Mouse (Mus musculus) spleen, postnatal 10 days (tissue): Measurements from ENCODE around the gene Cluh.
A peak's percentile ranks its signal among the peaks of the same experiment; 100 is the strongest.

Experiments used
- DNase-seq, 2 experiments: peaks; one replicate each; pipeline ENCODE4 v3.0.0; 2021 to 2022; ENCODE audit warnings: low spot score in 2 of 2

Gene Cluh

DNA sequence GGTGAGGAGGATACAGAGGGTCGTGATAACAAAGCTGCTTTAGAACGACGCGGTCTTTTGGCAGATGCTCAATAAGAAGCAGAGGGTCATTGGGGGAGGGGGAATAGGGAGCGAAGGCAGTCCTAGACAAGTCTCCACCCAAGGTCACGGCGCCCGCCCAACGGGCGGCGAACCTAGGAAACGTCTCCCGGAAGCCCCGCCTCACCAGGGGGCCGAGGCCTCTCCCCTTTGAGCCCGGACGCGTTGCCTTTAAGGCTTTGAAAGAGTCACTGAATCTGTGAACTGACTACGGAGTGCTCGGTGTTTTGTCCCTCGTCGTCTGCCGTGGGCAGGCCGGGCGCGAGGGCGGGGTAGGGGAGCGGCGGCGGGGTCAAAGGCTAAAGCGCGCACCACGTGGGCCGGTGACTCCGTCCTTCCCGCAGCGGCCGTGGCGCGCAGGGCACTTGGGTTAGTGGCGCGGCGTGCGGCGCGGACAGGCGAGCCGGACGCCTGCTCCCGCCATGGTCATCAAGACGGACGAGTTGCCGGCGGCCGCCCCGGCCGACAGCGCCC is at the start of gene Cluh:
Gene Cluh (plus strand): TSS at position 401 of the 552 bp plus-strand sequence.
- DNase-seq: peak; percentile 94 to 97

DNA sequence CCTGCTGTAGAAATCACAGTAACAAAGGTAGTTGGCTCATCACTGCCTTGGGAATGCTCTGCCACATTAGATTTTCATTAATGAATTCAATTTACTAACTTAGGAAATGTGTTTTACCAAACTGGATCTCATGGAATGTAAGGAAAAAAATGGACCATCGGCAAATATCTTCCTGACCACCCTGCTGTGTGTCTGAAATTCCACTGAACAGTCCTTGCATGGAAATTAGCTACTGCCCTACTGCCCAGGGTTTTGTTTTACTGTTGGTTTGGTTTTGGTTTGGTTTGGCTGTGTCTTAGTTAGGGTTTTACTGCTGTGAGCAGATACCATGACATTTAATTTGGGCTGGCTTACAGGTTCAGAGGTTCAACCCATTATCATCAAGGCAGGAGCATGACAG is 47.0 kb upstream of the Cluh start:
- no peak for DNase-seq

DNA sequence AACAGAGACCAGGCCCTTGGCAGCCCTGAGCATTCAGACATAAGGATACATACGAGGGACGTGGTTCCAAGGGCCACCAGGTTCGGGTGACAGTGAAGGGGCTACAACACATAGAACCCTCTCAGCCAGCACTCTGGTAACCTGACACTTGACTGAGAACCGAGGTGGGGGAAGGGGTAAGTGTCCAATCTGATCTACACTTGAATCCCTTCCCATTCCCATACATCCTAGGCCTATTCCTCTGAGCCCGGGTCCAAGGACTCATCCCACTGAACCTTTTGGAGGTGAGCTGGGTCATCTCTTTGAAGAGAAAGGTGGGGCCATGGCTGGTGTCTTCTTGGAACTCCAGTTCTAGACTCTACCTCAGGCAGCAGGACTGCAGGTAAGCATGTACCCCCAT is 39.2 kb upstream of the Cluh start:
- no peak for DNase-seq

DNA sequence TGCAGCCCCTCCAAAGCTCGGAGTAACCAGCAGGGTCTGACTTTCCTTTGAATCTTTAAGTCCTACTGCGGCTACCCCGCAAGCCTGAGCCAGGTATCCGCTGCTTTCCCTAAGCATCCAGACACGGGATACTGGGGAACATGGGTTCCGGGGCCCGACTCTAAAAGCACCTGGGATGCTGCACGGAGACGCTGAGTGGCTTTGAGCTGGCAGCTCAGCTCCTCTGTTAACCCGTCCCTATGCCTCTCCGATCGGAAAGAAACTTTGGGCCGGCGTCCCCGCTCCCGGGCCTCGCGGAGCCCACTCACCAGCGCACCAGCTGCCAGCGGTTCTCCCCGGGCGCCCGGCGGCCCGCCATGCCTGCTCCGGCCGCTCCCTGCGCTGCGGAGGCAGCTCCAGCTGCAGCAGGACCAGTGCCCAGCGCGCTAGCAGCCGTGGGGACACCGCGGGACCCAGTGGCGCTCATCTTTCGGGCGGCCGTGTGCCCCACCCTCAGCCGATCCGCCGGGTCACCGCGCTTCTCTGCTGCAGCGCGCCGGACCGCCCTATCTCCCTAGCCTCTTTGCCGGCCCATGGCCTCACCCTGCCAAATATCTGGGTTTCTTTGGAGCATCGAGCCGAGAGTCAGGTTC is 38.6 kb upstream of the Cluh start, which contains the start of gene Rap1gap2:
Gene Rap1gap2 (minus strand): TSS at position 371 of the 632 bp plus-strand sequence.
- no peak for DNase-seq

DNA sequence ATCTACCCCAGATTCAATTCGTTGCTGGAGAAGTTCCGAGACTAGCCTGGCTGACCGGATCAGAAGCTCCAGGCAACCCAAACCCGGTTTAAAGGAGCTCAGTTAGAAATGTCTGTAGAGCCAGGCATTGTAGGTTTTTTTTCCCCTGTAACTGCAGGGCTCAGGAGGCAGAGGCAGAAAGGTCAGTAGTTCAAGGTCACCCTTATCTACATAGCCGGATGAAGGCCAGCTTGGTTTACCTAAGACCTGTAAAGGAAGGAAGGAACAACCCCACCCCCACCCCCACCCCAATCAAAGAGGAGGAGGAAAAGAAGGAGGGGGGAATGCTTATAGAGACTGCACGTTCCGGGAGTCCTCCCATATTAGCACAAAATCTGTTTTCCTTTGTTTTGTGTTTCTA is 37.9 kb upstream of the Cluh start:
- DNase-seq: no peak

DNA sequence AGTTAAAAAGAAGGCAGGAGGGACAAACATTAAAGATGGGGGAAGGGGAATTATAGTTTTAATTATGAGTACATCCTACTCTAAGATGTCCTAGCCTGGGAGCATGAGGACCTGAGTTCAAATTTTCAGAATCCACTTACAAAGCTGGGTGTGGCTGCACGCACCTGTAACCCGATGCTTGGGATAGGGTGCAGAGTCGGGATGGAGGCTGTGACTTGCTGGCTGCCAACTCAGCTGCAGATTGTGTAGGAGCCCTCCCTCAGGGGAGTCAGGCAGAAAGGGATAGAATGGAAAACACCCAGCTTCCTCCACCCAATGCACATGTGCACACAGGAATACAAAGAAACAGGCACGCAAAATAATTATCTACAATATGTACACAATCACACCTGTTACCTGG is 35.9 kb upstream of the Cluh start:
- no peak for DNase-seq

DNA sequence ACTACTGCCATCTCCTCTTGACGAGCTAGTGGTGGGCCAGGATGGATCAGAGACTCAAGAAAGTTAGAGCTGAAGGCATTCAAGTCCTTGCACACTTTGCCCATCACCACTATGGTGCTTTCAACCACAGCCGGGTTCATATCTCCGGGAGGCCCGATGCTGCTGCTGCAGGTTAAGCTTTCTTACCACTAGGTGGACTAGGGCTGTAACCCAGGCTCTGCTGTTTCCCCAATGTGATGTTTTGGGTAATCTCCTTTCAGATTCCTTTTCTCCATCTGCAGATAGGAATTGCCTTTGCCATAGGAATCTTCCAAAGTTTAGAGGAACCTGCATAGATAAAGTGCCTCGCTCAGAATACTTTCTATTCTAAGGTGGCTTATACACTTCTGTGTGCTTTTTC is 33.7 kb upstream of the Cluh start:
- no peak for DNase-seq

DNA sequence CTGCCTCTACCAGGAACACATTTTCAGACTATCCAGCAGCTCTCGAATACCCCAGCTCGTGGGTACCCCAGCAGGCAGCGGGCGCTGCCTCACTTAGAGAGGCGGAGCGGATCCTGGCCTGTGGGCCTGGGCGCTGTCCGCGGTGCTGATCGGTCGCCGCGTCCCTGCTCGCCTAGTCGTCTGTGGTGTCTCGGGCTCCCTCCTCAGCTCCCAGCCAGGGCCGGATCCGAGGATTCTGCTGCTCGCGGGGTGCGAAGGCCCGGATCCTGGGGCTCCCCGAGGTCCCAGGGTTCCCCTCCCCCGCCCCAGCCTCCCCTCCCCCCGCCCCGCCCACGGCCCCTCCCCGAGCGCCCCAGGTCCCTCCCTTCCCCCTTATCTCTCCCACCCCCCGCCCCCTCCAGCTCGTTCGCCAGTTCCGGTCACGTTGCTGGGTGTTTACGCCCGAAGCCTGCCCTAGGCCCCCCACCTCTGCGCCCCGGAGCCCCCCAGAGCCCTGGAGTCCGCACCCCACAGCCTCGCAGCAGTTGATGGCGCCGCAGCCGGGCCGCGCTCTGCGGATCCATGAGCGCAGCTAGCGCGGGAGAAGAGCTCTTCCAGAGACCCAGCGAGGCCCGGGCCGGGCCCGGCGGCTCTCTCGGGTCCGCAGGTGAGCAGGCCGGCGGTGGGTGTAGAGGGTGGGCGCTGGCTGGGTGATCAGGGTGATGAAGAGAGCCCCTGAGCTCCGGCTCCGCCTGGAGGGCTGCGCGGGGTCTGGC is 29.9 kb upstream of the Cluh start, which contains the start of gene Ccdc92b:
Gene Ccdc92b (plus strand): TSS at position 405 of the 755 bp plus-strand sequence.
- DNase-seq: peak; percentile 89 to 94

DNA sequence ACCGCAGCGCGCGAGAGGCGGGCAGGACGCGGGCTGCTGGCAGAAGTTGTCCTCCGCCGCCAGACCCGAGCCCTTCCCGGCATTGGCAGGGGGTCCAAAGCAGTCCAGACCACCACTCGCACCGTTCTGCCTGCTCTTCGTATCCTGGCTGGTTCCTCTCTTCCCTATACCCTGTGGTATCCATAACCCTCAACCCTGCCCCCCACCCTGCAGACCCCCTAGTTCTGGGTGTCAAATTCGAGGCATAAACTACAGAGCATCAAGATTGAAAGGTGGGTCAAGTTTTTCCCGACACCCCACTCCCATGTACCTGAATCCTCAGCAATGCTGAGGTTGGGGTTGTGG is 29.4 kb upstream of the Cluh start:
- DNase-seq: no peak

DNA sequence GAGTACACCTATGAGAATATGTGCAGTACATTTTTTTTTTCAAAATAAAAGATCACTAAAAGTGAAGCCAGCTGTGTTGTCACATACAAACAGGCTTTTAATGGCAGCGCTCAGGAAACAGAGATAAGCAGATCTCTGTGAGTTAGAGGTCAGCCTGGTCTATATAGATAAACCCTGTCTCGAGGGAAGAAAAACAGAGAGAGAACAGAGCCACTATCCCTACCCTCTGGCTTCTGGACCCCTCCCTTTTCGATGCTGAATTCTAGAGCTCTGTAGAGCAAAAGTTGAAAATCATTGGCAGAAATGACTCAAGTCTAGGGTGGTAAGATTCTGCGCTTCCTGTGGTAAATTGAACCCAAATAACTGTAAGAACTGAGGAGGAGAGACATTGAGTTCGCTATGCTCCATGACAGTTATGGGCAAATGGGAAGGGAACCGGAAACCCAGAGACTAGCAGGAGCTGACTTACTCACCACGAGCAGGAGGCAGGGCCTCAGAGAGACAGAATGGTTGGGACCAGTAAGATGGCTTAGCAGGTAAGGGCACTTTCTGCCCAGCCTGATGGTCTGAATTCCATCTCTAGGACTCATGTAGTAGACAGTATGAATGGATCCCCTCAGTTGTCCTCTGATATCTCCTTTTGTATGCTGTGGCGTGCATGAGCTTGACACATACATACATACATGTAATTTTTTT is 27.2 kb upstream of the Cluh start:
- DNase-seq: peak; percentile 29 to 42

DNA sequence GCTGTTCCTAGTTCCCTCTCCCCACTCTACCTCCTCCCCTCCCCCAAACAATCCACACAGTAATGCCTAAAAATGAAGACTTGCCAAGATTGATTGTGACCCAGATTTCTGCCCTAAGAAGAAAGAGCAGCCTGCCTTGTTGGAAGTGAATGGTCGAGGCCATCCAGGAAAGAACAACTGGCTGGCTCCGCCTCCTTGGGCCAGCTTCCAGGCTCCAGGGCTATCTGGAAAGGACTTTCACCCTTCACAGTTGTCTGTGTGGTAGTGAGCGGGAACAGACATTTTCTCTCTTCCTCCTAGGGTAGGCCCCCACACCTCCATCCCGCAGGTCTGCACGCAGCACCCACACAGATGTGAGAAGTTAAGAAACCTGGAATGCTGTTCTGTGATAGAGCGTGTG is 25.6 kb upstream of the Cluh start:
- peak in 1 of 2 experiments; percentile 38 for DNase-seq

DNA sequence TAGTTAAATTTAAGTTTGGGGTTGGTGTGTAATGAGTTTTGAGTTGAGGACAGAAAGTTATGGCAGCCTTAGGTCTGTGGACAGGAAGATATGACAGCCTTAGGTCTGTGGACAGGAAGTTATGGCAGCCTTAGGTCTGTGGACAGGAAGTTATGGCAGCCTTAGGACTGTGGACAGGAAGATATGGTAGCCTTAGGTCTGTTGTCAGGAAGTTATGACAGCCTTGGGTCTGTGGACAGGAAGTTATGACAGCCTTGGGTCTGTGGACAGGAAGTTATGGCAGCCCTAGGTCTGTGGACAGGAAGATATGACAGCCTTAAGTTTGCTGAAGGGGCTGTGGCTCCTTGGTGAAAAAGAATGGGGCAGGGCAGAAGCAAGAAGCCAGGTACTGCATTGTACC is 24.0 kb upstream of the Cluh start:
- DNase-seq: no peak

DNA sequence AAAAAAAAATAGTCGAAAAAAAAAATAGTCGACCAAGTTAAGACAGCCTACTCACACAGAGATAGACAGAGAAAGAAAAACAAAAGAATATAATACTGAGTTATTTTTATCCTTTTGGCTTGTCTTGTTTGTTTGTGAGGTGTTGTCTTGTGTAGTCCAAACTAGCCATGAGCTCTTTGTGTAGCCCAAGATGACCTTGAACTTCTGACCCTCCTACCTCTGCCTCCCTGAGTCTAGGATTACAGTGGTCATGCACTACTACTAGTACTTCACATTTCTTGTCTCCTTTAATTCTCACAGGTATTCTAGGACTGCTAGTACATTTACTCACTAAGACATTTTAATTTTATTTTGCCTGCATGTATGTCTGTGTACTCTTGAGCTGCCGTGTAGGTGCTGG is 21.8 kb upstream of the Cluh start:
- no peak for DNase-seq

DNA sequence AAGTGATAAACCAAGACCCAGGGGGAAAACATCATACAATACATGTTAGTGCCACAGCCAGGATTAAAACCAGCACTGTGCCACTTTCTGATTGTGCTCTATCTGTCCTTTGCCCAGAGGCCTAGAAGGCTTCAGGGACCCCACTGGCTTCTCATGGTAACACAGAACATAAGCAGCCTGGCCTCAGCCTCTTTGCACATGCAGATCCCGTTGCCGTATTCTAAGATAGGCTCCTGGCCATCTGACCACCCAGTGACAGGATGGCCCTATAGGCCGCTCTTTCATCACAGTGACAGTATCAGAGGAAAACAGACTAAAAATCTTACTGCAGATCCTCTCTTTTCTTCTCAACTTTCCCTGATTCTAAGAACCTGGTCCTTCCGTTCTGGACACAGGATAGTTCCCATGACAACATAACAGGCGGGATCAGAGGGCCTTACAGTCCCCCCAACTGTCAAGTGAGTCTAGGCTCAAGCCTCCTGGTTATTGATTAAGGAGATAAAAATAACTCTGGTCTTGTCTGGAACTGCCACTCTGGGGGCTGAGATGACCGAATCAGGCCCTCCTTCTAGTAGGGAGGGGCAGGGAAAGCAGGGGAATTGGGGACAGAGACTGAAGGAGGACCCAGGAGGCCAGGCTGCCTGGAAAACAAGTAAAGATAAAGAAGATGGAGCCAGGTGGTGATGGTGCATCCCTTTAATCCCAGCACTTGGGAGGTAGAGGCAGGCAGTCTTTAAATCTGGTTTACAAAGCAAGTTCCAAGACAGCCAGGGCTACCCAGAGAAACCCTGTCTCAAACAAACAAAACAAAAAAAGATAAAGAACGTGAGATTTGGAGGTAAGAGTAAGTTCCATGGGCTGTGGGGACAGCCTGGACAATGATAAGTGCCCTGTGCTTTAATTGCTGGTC is 17.2 kb upstream of the Cluh start:
- no peak for DNase-seq

DNA sequence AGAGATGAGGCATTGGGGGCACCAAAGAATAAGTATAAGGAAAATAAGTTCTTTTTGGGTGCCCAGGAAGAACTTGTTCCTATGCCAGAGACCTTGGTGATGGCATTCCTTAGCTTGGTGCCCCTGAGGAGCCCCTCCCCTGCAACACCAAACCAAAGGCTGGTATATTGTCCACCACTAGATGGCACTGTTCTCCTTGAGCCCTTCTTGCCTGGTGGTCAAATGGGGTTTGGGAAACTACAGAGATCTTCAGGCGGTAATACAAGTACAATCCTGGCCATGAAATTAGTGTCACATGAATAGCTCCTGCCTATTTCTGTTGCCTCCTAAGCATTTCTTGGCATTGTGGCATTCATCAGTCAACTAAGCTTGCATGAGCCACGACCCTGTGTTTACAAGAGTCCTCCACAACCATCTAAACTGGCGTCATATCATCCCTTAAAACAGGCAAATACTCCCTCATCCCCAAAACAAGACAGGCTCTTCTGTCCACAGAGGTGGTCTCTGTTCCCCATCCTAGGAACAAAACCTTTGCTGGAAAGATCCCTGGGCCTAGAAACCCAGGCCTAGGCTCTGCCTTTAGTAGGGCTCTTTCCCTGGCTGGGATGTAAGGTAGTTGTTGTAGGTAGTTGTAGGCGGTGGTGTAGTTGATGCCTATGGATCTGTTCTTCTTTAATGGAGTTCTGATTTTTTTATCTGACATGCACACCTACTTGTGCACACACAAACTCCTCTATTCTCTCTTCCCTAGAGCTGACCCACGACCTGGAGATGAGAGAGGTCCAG is 14.6 kb upstream of the Cluh start:
- peak in 1 of 2 experiments; percentile 68 for DNase-seq

DNA sequence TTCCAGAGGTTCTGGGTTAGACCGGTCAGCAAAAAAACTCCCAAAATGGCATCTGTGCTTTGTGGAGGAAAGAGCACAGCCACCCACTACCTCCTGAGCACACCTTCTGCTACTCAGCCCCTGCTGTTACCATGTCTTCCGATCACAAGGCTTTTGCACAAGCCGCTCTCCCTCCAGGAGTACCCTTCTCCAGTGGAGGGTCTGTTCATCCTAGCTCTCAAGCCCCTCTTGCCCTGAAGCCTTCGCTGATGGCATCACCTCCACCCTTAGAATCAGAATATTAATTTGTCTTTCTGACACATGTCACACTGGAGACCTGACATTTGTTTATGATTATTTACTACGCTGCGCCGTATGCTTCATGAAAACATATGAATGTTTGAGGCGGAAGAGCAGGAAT is 11.8 kb upstream of the Cluh start:
- DNase-seq: no peak

DNA sequence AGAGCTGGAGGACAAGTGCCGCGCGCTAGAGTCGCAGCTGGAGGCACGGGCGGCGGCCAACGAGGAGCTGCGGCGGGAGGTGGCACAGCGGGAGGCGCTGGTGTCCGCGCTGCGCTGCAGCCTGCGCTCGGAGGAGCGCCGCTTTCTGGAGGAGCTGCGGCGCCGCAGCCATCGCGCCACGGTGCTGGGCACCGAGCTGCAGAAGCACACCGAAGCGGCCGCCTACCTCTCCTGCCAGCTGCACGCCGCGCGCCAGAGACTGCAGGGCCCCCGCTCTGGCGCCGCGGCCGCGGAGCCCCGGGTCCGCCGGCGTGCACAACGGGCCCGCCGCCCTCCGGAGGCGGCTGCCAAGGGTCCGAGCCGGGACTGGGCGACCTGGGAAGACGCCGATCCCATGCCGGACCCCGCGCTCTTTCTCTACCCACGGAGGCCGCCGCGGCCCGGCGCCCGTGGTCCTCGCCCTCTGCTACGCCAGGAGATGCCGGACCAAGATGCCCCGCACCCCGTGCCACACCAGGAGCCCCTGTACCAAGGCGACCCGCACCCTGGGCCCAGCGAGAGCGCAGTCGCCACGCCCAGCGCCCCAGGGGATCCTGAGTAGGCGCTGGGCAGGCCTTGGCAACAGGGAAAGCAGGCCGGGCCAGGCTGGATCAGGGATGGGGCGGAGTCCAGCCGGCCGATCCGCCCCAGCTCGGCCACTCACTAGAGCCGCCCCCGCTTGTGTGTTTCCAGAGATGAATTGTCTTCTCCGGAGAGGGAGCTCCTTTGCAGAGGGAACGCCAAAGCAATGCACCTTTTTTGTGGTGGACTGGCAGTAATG is 11.1 kb upstream of the Cluh start:
- peak; percentile 36 to 68 for DNase-seq

DNA sequence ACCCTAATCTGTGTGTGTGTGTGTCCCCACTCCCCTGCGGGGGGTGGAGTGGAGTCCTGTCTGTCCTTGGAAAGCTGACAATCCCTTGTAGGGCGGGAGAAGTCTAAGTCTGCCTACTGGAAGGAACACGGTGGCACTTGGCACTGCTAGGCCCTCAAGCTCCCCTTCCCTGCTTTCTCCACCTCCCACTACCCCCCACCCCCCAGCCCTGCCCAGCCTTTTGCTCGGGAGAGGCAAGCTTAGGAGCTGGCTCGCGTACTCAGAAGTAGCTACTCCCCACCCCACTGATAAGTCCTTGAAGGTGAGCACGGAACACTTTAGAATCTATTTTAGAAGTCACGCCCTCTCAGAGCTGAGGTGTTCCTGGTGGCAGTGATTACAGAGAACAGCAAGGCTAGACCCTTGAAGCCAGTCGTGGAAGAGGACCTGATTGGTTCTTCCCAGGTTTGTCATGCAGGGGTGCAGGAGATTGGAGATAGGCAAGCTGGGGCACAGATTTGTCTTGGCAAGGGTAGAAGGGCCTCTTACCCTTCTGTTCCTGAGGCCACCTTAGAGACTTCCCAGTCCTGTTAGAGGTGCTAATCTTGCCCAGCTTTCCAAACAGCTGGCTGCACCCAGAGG is 10.4 kb upstream of the Cluh start:
- DNase-seq: no peak

DNA sequence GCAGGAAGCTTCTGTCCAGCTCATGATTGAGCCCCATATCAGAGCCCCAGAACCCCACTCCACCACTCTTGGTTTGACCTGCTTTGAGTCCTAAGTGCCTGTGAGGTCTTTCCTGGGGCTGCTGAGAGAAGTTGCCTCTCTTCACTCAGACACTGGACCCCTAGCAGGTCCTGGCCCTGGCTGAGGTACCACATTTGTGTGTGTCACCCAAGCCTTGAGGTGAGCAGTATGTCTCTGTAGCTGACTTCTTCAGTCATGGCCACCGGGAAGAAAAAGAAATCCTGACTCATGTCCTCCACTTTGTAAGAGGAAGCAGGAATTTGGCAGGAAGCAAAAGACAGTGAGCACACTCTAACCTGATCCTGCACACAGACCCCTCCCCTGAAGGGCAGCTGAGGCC is 9.7 kb upstream of the Cluh start:
- no peak for DNase-seq
